In the genomic region with DNA sequence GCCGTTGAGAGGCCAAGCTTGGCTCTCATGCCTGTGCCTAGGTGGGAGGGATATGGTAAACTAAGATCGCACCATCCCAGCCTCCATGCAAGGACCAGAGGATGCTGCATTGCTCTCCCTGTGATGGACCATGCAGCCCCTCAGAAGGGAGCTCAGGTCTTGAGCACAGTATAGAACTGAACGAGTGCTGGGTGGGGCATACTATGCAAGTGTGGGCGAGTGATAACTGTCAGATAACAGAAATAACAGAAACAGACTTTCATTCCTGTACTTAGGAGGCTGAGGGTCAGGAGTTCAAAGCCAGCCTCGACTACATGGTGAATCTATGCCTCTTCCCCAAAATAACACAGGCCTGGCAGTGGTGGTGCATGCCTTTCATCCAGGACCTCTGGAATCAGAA, we compare ENCODE assay signal across 16 mouse cellular contexts.
"Had no signal": no experiment of that assay in that cellular context is flagged by ENCODE, and none has a peak within 500 bp of the region (broad histone marks: within the 10 kb centered on the region; RNA-seq: fewer than 3 reads in every experiment).

No protein-coding gene starts in this region.

- H3K4me3 ChIP-seq: lung, embryonic 15.5 days; midbrain, embryonic 13.5 days; midbrain, embryonic 15.5 days; neural tube, embryonic 12.5 days; stomach, embryonic 15.5 days had no signal

- DNase-seq: lung, adult 2 months; lung, postnatal 14 days; lung, postnatal 36 days; right cerebral cortex, postnatal 14 days; thymus, adult 2 months; thymus, postnatal 25 days; thymus, postnatal 4 days had no signal

- H3K27ac ChIP-seq: lung, embryonic 15.5 days; macrophage; midbrain, embryonic 13.5 days; midbrain, embryonic 15.5 days; neural tube, embryonic 12.5 days; stomach, embryonic 15.5 days; stomach, postnatal 0 days had no signal

- H3K9ac ChIP-seq: lung, embryonic 15.5 days; midbrain, embryonic 13.5 days; midbrain, embryonic 15.5 days; neural tube, embryonic 12.5 days; stomach, embryonic 15.5 days had no signal

- H3K36me3 ChIP-seq: lung, embryonic 15.5 days; midbrain, embryonic 13.5 days; midbrain, embryonic 15.5 days; neural tube, embryonic 12.5 days; stomach, embryonic 15.5 days had no signal

- H3K4me2 ChIP-seq: lung, embryonic 15.5 days; midbrain, embryonic 11.5 days; midbrain, embryonic 13.5 days; midbrain, embryonic 15.5 days; neural tube, embryonic 12.5 days; stomach, embryonic 15.5 days had no signal

- ATAC-seq: lung, postnatal 0 days; midbrain, embryonic 13.5 days; midbrain, embryonic 15.5 days had no signal

- H3K9me3 ChIP-seq: lung, embryonic 15.5 days; midbrain, embryonic 13.5 days; midbrain, embryonic 15.5 days; neural tube, embryonic 12.5 days; stomach, embryonic 15.5 days had no signal

- H3K27me3 ChIP-seq: lung, embryonic 15.5 days; midbrain, embryonic 15.5 days; stomach, embryonic 15.5 days had no signal
